Mouse (Mus musculus) kidney, embryonic 16.5 days (tissue): ENCODE measurements around the gene Tns2. TPM values are rescaled to one million over a fixed set of nuclear protein-coding genes. Genes with fewer than 3 reads are reported as not detected.

Experiments
- polyA plus RNA-seq: library from polyadenylated mRNA; unstranded; fragments of >200 nt; fragmentation: Nextera tagmentation; extraction: Ambion mirVana; gene quantifications from 2 replicates; pipeline ENCODE4 v1.2.1, GENCODE M21; 2015

Gene Tns2
- polyA plus RNA-seq, 1 experiment from 2014 or later = 56.3 TPM

Other genes starting within 250 kb of the Tns2 start
- gene Krt1, start 249.6 kb upstream of the Tns2 start, polyA plus RNA-seq = 0.57 and 0.77 TPM in 2 replicates
- 0.06 TPM in 1 of 2 replicates, not detected in the other for gene Krt77, start 230.7 kb upstream of the Tns2 start, polyA plus RNA-seq
- gene Krt76, start 207.5 kb upstream of the Tns2 start, polyA plus RNA-seq = not detected in 2 replicates
- gene Krt4, start 175.7 kb upstream of the Tns2 start, polyA plus RNA-seq = 0.42 and 0.82 TPM in 2 replicates
- 0.41 and 0.42 TPM in 2 replicates for gene Krt79, start 160.1 kb upstream of the Tns2 start, polyA plus RNA-seq
- 0.06 and 0.16 TPM in 2 replicates for gene Krt78, start 146.1 kb upstream of the Tns2 start, polyA plus RNA-seq
- gene Krt8, start 95.9 kb upstream of the Tns2 start, polyA plus RNA-seq = 267 and 282 TPM in 2 replicates
- gene Krt18, start 72.2 kb upstream of the Tns2 start, polyA plus RNA-seq = 216 and 223 TPM in 2 replicates
- gene Eif4b, start 26.6 kb upstream of the Tns2 start, polyA plus RNA-seq = 137 and 140 TPM in 2 replicates
- 19.0 and 22.4 TPM in 2 replicates for gene Spryd3, start 35.8 kb downstream of the Tns2 start, polyA plus RNA-seq
- 33.0 and 33.9 TPM in 2 replicates for gene Igfbp6, start 43.9 kb downstream of the Tns2 start, polyA plus RNA-seq
- 0.40 and 0.41 TPM in 2 replicates for gene Soat2, start 50.1 kb downstream of the Tns2 start, polyA plus RNA-seq
- 82.1 and 88.7 TPM in 2 replicates for gene Zfp740, start 102.8 kb downstream of the Tns2 start, polyA plus RNA-seq
- gene Csad, start 104.3 kb downstream of the Tns2 start, polyA plus RNA-seq = 131 and 153 TPM in 2 replicates
- gene Itgb7, start 131.5 kb downstream of the Tns2 start, polyA plus RNA-seq = 1.4 and 1.9 TPM in 2 replicates
- gene Rarg, start 157.1 kb downstream of the Tns2 start, polyA plus RNA-seq = 31.9 and 35.4 TPM in 2 replicates
- 0.36 and 0.89 TPM in 2 replicates for gene Gm9918, start 170.2 kb downstream of the Tns2 start, polyA plus RNA-seq
- gene Mfsd5, start 179.0 kb downstream of the Tns2 start, polyA plus RNA-seq = 76.5 and 78.8 TPM in 2 replicates
- gene Espl1, start 195.9 kb downstream of the Tns2 start, polyA plus RNA-seq = 31.4 and 33.6 TPM in 2 replicates
- gene Pfdn5, start 225.7 kb downstream of the Tns2 start, polyA plus RNA-seq = 376 and 377 TPM in 2 replicates
- gene Myg1, start 231.3 kb downstream of the Tns2 start, polyA plus RNA-seq = 118 and 120 TPM in 2 replicates